ENCODE assay signal across 11 mouse cellular contexts in the genomic region with DNA sequence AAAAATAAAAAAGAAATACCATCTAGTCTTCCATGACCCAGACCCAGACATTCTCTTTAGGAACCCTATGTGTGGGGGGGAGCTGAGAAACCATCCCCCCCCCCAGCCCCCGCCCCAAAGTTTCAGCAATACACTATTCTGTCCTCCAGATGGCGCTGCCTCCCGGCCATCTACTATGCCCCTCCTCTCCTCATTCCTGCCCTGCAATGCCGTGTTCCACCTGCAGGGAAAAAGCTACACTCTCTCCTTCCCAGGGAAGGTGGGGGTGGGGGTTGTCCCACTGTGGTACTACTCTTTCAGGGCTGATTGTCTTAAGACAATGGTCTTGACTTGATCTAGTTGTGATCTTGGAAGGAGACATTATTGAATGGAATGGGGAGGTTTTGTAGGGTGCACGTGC.
DNase-seq lines count a peak whose midpoint lies in the region; ATAC-seq and TF ChIP-seq lines count a peak whose summit lies in the region.
"Had no signal": no experiment of that assay in that cellular context is flagged by ENCODE, and none has a peak within 500 bp of the region (broad histone marks: within the 10 kb centered on the region; RNA-seq: fewer than 3 reads in every experiment).

No protein-coding gene starts in this region.

- no peaks in the 10 kb centered on the region for H3K36me3 ChIP-seq in lung, embryonic 14.5 days (ENCODE audit: insufficient read depth)
- H3K36me3 ChIP-seq in limb, embryonic 10.5 days = no peaks in the 10 kb centered on the region
- H3K36me3 ChIP-seq in midbrain, embryonic 13.5 days = no peaks in the 10 kb centered on the region
- H3K36me3 ChIP-seq: heart, embryonic 10.5 days had no signal

- peak; percentile 8 for DNase-seq in gastrocnemius, postnatal 10 days
- no peak for DNase-seq in gastrocnemius, postnatal 25 days
- DNase-seq in lung, embryonic 14.5 days = no peak
- no peak for DNase-seq in lung, postnatal 14 days
- DNase-seq in testis, postnatal 10 days (ENCODE audit: low spot score) = peak; percentile 56
- DNase-seq in limb, embryonic 10.5 days (ENCODE audit: low spot score) = no peak
- DNase-seq: retina, postnatal 1 day had no signal

- no peak for TF ChIP-seq POLR2A in bone marrow, adult 2 months (IDR thresholded peaks at IDR 0.05; ENCODE audit: borderline replicate concordance, control insufficient read depth, low read depth, low read length)

- peak; percentile 45; the same call in 1 of the 2 replicates for TF ChIP-seq CTCF in lung, embryonic 14.5 days (IDR thresholded peaks at IDR 0.05; ENCODE audit: low read depth)
- peak; percentile 36 for TF ChIP-seq CTCF in bone marrow, adult 2 months (IDR thresholded peaks at IDR 0.05; ENCODE audit: control insufficient read depth, insufficient read depth, low read length)

- no peak overlapping the region for H3K9ac ChIP-seq in lung, embryonic 14.5 days
- H3K9ac ChIP-seq in midbrain, embryonic 13.5 days (replicated peaks) = no peak overlapping the region

- WGBS in lung, embryonic 14.5 days = 63% methylated on average over 5 of the region's 5 CpGs
- 74% methylated on average over 5 of the region's 5 CpGs for WGBS in bone marrow, adult 2 months
- 64% methylated on average over 5 of the region's 5 CpGs for WGBS in limb, embryonic 10.5 days
- WGBS in midbrain, embryonic 13.5 days = 73% methylated on average over 5 of the region's 5 CpGs

- H3K27me3 ChIP-seq in lung, embryonic 14.5 days (ENCODE audit: insufficient read depth, low read length) = no peaks in the 10 kb centered on the region
- H3K27me3 ChIP-seq in limb, embryonic 10.5 days (ENCODE audit: low read depth, poor library complexity, severe bottlenecking) = no peaks in the 10 kb centered on the region
- no peaks in the 10 kb centered on the region for H3K27me3 ChIP-seq in midbrain, embryonic 13.5 days

- no peak overlapping the region for H3K27ac ChIP-seq in lung, embryonic 14.5 days (ENCODE audit: low read depth)
- H3K27ac ChIP-seq in bone marrow, adult 2 months (ENCODE audit: control insufficient read depth, insufficient read depth, low read depth, low read length, poor library complexity) = no peak overlapping the region
- H3K27ac ChIP-seq in limb, embryonic 10.5 days = no peak overlapping the region
- H3K27ac ChIP-seq in midbrain, embryonic 13.5 days = no peak overlapping the region
- H3K27ac ChIP-seq: heart, embryonic 10.5 days had no signal

- ATAC-seq in lung, embryonic 14.5 days (ENCODE audit: insufficient read depth) = no peak
- no peak for ATAC-seq in midbrain, embryonic 13.5 days
- ATAC-seq: forebrain, embryonic 16.5 days had no signal

- H3K9me3 ChIP-seq in lung, embryonic 14.5 days (ENCODE audit: low read depth, low read length) = no peaks in the 10 kb centered on the region
- no peaks in the 10 kb centered on the region for H3K9me3 ChIP-seq in limb, embryonic 10.5 days (replicated peaks)
- H3K9me3 ChIP-seq in midbrain, embryonic 13.5 days = peaks cover 5% of the 10 kb centered on the region; the same call in 1 of the 2 replicates
- H3K9me3 ChIP-seq: heart, embryonic 10.5 days had no signal

- no peak overlapping the region for H3K4me3 ChIP-seq in lung, embryonic 14.5 days (ENCODE audit: low read depth, low read length)
- no peak overlapping the region for H3K4me3 ChIP-seq in bone marrow, adult 2 months (replicated peaks; ENCODE audit: control insufficient read depth, low read depth, low read length)
- no peak overlapping the region for H3K4me3 ChIP-seq in limb, embryonic 10.5 days
- H3K4me3 ChIP-seq in midbrain, embryonic 13.5 days (replicated peaks) = no peak overlapping the region
- H3K4me3 ChIP-seq: heart, embryonic 10.5 days had no signal

- no peaks in the 10 kb centered on the region for H3K4me1 ChIP-seq in lung, embryonic 14.5 days (ENCODE audit: insufficient read depth)
- no peaks in the 10 kb centered on the region for H3K4me1 ChIP-seq in bone marrow, adult 2 months (ENCODE audit: control insufficient read depth, insufficient read depth, low read length)
- peaks cover 12% of the 10 kb centered on the region for H3K4me1 ChIP-seq in limb, embryonic 10.5 days
- no peaks in the 10 kb centered on the region for H3K4me1 ChIP-seq in midbrain, embryonic 13.5 days (replicated peaks)
- H3K4me1 ChIP-seq: heart, embryonic 10.5 days had no signal

- H3K4me2 ChIP-seq in lung, embryonic 14.5 days = no peak overlapping the region
- no peak overlapping the region for H3K4me2 ChIP-seq in midbrain, embryonic 13.5 days (replicated peaks)

Comparison
In these comparisons a context has a peak if more than half of its experiments do, and no peak if none do; other contexts are left out.
1. DNase-seq: peak in gastrocnemius, postnatal 10 days (single experiment) and testis, postnatal 10 days (single experiment); none in gastrocnemius, postnatal 25 days (single experiment), lung, embryonic 14.5 days (single experiment), lung, postnatal 14 days (single experiment) and limb, embryonic 10.5 days (single experiment).